Mouse (Mus musculus): ENCODE results near the gene Hand1.

The Hand1 gene

DNA sequence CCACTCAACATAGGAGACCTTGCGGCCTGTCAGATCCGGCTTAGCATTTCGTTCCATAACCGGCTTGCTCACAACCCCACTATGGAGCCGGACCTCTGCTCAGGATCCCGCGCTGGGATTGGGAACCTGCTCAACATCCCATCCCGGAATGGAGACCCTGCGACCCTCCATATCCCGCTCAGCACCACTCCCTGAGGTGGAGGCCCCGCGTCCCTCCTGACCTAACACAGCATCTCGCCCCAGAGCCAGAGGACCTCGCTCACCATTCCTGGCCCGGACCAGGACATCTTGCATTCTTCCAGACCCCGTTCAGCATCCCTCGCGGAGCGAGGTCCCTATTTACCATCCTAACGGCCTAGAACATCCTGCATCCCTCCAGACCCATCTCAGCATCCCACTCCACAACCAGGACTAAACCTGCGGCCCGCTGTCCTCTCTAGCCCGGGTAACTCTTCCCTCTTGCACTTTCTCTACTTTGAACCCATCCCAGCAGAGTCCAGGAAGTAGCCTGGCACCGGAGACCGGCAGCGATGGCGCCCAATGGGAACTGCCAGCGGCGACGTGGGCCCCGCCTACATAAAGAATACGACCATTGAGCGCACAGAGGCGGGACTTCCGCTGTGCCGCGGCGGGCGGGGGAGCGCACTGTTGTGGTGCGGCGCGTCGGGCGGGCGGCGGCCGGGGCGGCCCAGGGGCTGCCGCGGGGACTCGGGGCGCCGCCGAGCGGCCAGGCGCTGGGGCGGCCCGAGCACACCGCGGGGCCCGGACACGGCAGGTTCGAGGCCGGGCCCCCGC is 31.4 kb downstream of the Hand1 start, which contains the start of gene Sap30l:
Sap30l (plus strand) TSS at position 667 of the 795 bp plus-strand sequence.
- DNase-seq (ENCODE audit: low read depth, low spot score): peak; percentile 95
- H3K36me3 ChIP-seq (ENCODE audit: control insufficient read depth, insufficient read depth, low read length, poor library complexity, severe bottlenecking): no peaks in the 10 kb centered on the region

DNA sequence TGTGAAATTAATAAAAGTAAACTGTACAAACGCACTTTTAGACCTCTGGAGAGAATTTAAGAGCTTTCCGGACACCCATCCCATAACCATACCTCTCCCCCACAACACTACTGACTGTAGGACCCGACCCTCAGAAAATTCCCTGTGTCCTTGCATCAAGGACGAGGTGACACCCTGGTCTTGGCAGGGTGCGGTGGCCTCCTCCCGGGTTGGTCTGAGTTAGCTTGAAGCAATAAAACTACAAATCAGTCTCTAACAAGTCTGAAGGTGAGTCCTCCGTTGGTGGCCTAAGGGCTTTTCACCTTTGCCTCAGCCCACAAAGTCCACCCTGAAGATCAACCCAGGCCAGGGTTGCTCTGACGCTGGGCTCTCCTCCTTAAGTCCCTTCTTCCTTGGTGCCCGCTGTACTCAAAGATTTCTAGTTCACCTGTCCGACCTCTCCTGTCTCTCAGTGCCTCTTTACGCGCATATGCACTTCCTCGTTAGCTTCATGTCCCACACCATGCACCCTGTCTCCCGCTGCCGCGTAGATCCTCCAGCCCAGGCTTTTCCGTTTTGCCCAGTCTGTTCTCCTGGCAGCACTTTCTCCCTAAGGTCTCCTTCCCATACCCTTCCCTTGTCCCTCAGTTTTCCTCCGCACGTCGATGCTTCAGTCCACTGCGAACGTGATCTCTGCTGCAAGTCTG is 32.2 kb downstream of the Hand1 start:
- DNase-seq (ENCODE audit: low read depth, low spot score): peak; percentile 27
- Histone ChIP-seq H3K36me3 (ENCODE audit: control insufficient read depth, insufficient read depth, low read length, poor library complexity, severe bottlenecking) (no peaks in the 10 kb centered on the region), H3K27me3 (ENCODE audit: control insufficient read depth, insufficient read depth, low read length, poor library complexity, severe bottlenecking) (no peaks in the 10 kb centered on the region)

More for the DNA sequence above, 31.4 kb downstream of the Hand1 start, which contains the start of gene Sap30l:
- H3K27me3 ChIP-seq (ENCODE audit: control insufficient read depth, insufficient read depth, low read length, poor library complexity, severe bottlenecking): no peaks in the 10 kb centered on the region

DNA sequence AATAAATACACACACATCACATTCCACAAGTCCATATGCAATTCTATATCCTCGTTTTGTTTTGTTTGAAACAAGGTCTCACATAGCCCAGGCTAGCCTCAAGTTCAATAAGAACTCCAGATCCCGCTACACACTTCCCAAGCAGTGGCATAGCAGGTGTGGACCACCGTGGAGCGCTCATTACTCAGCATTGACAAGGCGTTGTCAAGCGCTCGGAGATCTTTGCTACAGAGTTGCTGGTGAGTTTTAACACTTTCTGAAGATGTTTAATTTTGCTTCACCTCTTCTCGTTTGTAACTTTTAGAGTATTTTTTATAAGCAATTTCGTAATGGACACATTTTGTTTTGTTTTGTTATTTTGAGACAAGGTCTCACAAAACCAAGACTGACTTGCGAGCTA is 33.2 kb downstream of the Hand1 start:
- no peak for DNase-seq (ENCODE audit: low read depth, low spot score)
- H3K36me3 ChIP-seq (ENCODE audit: control insufficient read depth, insufficient read depth, low read length, poor library complexity, severe bottlenecking): no peaks in the 10 kb centered on the region

DNA sequence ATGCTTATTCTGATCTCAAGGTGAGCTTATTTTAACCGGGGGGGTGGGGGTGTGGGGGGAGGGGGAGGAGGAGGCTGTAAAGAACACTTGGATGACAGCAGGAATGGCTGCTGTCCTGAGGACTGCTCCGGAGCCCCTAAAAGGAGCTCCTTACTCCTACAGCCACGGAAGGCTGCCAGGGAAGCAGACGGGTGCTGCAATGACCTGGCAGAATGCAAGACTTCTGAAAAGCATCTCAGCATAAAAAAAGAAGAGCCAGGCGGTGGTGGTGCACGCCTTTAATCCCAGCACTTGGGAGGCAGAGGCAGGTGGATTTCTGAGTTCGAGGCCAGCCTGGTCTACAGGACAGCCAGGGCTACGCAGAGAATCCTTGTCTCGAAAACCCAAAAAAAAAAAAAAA is 34.8 kb downstream of the Hand1 start:
- DNase-seq (ENCODE audit: low read depth, low spot score): no peak

More for the DNA sequence above, 33.2 kb downstream of the Hand1 start:
- no peaks in the 10 kb centered on the region for H3K27me3 ChIP-seq (ENCODE audit: control insufficient read depth, insufficient read depth, low read length, poor library complexity, severe bottlenecking)

DNA sequence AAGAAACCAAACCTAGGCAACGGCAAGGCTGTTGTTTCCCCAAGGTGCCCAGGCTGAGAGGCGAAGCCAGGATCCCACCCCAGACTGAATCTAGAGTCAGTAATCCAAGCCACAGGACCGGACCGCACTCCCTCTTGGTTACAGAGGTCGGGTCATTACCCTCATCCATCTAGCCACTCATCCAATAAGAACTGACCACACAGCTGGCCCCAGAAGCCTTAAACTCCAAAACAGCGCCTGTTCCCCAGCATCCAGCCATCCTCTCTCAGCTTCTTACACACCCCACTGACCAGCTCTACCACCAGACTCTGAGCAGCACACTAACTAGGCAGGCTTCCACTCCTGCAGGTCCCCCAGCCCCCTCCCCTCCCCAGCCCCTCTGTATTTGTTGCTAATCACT is 37.5 kb downstream of the Hand1 start:
- Histone ChIP-seq H3K27me3 (ENCODE audit: control insufficient read depth, insufficient read depth, low read length, poor library complexity, severe bottlenecking) (no peaks in the 10 kb centered on the region; the same call in 1 of the 2 replicates), H3K36me3 (ENCODE audit: control insufficient read depth, insufficient read depth, low read length, poor library complexity, severe bottlenecking) (no peaks in the 10 kb centered on the region)
- DNase-seq (ENCODE audit: low read depth, low spot score): no peak

More for the DNA sequence above, 34.8 kb downstream of the Hand1 start:
- no peaks in the 10 kb centered on the region for H3K27me3 ChIP-seq (ENCODE audit: control insufficient read depth, insufficient read depth, low read length, poor library complexity, severe bottlenecking)
- H3K36me3 ChIP-seq (ENCODE audit: control insufficient read depth, insufficient read depth, low read length, poor library complexity, severe bottlenecking): no peaks in the 10 kb centered on the region

DNA sequence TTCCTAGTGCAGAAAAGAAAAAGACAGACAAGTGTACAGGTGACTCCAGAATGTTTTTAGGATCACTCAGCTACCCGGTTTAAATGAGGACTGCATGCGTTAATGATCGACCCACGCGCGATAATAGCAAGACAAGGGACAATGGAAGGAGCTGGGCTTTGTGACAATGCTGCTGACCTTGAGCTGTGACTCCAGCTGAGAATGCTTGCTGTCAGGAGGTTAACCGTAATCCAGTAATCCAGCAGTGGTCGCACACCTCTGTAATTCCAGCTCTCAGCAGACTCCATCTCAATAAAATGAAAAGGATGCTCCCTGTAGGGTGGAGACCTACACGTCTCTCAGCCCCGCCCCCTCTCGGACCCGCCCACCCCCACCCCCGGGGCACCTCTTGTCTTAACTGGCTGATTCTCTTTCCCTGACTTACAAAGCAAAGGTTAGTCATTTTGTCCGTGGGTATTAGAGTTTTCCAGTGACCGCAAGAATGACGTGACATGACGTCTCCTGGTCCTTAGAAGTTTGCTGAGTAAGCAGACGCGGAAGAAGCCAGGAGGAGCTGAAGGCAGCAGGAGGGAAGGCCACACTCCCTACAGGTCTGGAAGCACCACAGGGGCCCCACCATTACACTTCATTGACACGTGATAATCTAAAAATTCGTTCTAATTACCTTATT is 41.6 kb downstream of the Hand1 start:
- no peaks in the 10 kb centered on the region for H3K36me3 ChIP-seq (ENCODE audit: control insufficient read depth, insufficient read depth, low read length, poor library complexity, severe bottlenecking)
- DNase-seq (ENCODE audit: low read depth, low spot score): no peak
- no peaks in the 10 kb centered on the region; the same call in 1 of the 2 replicates for H3K27me3 ChIP-seq (ENCODE audit: control insufficient read depth, insufficient read depth, low read length, poor library complexity, severe bottlenecking)

DNA sequence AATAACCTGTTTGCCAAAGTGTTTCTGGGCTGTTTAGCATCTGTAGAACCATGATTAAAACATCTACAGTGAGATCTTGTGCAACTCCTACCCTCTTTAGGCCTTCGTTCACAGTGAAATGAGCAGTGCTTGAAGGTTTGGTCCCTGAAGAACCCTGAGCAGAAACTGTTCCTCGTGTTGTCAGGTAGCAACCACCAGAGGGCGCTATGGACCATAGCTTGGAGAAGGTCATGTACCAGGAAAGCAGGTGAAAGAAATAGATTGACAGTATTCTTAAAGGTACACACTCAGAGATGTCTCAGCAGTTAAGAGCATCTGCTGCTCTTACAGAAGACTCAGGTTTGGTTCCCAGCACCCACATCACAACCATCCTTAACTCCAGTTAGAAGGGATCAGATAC is 44.7 kb downstream of the Hand1 start:
- H3K27me3 ChIP-seq (ENCODE audit: control insufficient read depth, insufficient read depth, low read length, poor library complexity, severe bottlenecking): no peaks in the 10 kb centered on the region; the same call in 1 of the 2 replicates

DNA sequence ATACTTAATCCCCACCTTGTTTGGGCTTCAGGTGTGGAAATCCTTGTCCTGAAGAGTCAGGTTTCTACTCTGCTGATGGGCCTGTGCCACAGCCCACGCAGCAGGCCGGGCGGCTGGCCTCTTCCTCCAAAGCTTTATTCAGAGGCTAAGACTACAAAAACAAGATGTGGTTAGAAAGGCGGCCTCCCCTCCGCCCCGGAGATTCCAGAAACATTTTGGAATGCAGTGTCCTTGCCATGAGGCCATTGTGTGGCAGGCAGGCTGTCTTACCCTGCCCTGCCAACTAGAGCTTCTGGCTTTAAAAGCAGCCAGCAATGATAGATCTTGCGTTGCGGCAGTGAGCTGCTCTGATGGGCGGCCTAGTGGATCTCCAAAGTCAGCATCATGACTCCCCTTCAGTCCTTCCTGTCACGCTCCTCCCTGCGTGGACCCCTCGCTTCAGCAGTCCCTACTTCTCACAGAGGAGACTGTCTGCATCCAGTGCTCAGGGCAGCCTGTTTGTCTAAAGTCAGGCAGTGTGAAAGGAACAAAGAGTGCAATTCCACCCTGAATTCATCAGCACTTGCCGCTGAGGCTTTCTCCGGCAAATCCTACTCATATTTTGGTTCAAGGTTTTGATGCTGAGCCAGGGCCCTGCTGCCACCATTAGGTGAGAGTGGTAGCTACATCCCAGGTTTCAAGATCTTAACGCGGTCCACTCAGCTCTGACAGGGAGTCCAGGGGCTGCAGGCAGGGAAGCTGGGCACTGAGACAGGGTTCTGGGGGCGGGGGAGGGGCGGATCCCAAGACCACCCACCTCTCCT is 45.8 kb downstream of the Hand1 start:
- no peak for DNase-seq (ENCODE audit: low read depth, low spot score)
- no peaks in the 10 kb centered on the region for H3K27me3 ChIP-seq (ENCODE audit: control insufficient read depth, insufficient read depth, low read length, poor library complexity, severe bottlenecking)
- H3K36me3 ChIP-seq (ENCODE audit: control insufficient read depth, insufficient read depth, low read length, poor library complexity, severe bottlenecking): no peaks in the 10 kb centered on the region; the same call in none of the 2 replicates

More for the DNA sequence above, 44.7 kb downstream of the Hand1 start:
- H3K36me3 ChIP-seq (ENCODE audit: control insufficient read depth, insufficient read depth, low read length, poor library complexity, severe bottlenecking): no peaks in the 10 kb centered on the region; the same call in 1 of the 2 replicates
- DNase-seq (ENCODE audit: low read depth, low spot score): peak; percentile 84

DNA sequence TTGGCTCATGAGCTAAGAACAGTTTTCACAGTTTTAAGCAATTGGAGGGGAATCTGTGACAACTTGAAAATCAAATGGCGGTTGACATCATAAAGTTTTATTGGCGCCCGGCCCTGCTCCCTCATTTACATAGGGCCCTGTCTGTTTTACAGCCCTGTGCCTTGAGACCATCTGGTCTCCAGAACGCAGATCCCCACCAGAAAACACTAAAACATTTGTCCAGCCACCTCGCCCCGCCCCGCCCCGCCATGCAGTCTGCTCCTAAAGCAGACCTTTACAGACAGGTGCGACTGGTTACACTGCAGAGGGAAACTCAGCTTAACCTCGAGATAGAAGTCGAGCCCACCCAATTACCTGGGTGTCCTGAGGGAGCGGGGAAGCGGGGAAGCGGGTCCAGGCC is 52.8 kb downstream of the Hand1 start:
- Histone ChIP-seq H3K27me3 (ENCODE audit: control insufficient read depth, insufficient read depth, low read length, poor library complexity, severe bottlenecking) (no peaks in the 10 kb centered on the region), H3K36me3 (ENCODE audit: control insufficient read depth, insufficient read depth, low read length, poor library complexity, severe bottlenecking) (peaks cover 3% of the 10 kb centered on the region)
- DNase-seq (ENCODE audit: low read depth, low spot score): no peak

Data from splenic B cell, adult 2 months (primary cell).